Mouse (Mus musculus) neural tube, embryonic 12.5 days (tissue): ENCODE measurements at regions not wholly inside any gene's neighbourhood (a gene's known extent, or its start where the extent isn't known, plus 50 kb on each side); places are given as distances from the start of the nearest gene placed in this dataset.

Experiments used
- ATAC-seq: fragments of 200-750 bp; cut with Nextera tagmentation; 2 replicates; pipeline ENCODE4 v1.8.0; 2017; ENCODE audit warnings: low read depth, mild to moderate bottlenecking, moderate TSS enrichment, moderate library complexity; ENCODE audit not compliant: low FRiP score
- H3K27ac ChIP-seq: fragments of 300-500 bp; sonication (generic); 2 replicates; pipeline ENCODE4 v1.5.1; 2016
- H3K27me3 ChIP-seq: fragments of 300-500 bp; sonication (generic); replicated peaks from 2 replicates; pipeline ENCODE4 v1.6.1; 2016; ENCODE audit warnings: mild to moderate bottlenecking
- H3K36me3 ChIP-seq: fragments of 300-500 bp; sonication (generic); 2 replicates; pipeline ENCODE4 v1.6.1; 2016; ENCODE audit warnings: mild to moderate bottlenecking
- H3K4me1 ChIP-seq: fragments of 300-500 bp; sonication (generic); 2 replicates; pipeline ENCODE4 v1.6.1; 2016
- H3K4me2 ChIP-seq: fragments of 300-500 bp; sonication (generic); replicated peaks from 2 replicates; pipeline ENCODE4 v1.6.1; 2016; ENCODE audit warnings: mild to moderate bottlenecking
- H3K4me3 ChIP-seq: fragments of 300-500 bp; sonication (generic); 2 replicates; pipeline ENCODE4 v1.5.1; 2016
- H3K9ac ChIP-seq: fragments of 300-500 bp; sonication (generic); 2 replicates; pipeline ENCODE4 v1.6.1; 2016; ENCODE audit warnings: mild to moderate bottlenecking
- H3K9me3 ChIP-seq: fragments of 300-500 bp; sonication (generic); 2 replicates; pipeline ENCODE4 v1.6.1; 2016; ENCODE audit warnings: mild to moderate bottlenecking
- WGBS: fragments of 180-500 bp; shearing (Covaris S2); methylation state at CpG from one replicate; pipeline ENCODE4 v1.1.7; 2016; 5-methylcytosine and 5-hydroxymethylcytosine counted together

GRCm38 (mm10) chr1:168861577-168861976 is 429.5 kb upstream of the Pbx1 start:
- Histone ChIP-seq H3K4me2 (no peak overlapping the region), H3K9ac (no peak overlapping the region), H3K27ac (no peak overlapping the region), H3K9me3 (no peaks in the 10 kb centered on the region), H3K27me3 (no peaks in the 10 kb centered on the region), H3K36me3 (no peaks in the 10 kb centered on the region), H3K4me1 (no peaks in the 10 kb centered on the region), H3K4me3 (no peak overlapping the region)
- 78% methylated on average over 3 of the region's 3 CpGs for WGBS
- no peak for ATAC-seq

- no peaks in the 10 kb centered on the region for H3K4me1 ChIP-seq
- no peak overlapping the region for H3K4me2 ChIP-seq
- WGBS: 95% methylated on average over 3 of the region's 3 CpGs
- no peaks in the 10 kb centered on the region for H3K27me3 ChIP-seq
- H3K9me3 ChIP-seq: no peaks in the 10 kb centered on the region
- no peaks in the 10 kb centered on the region for H3K36me3 ChIP-seq
- no peak for ATAC-seq
- H3K9ac ChIP-seq: no peak overlapping the region
- no peak overlapping the region for H3K27ac ChIP-seq
- H3K4me3 ChIP-seq: no peak overlapping the region
Observed at GRCm38 (mm10) chr1:168823184-168823583, 391.1 kb upstream of the Pbx1 start.

GRCm38 (mm10) chr1:168818381-168818780 is 386.3 kb upstream of the Pbx1 start:
- Histone ChIP-seq H3K27me3 (no peaks in the 10 kb centered on the region), H3K4me3 (no peak overlapping the region), H3K36me3 (no peaks in the 10 kb centered on the region), H3K4me2 (no peak overlapping the region), H3K9ac (no peak overlapping the region), H3K9me3 (no peaks in the 10 kb centered on the region), H3K27ac (no peak overlapping the region), H3K4me1 (no peaks in the 10 kb centered on the region)
- WGBS: 77% methylated on average over 5 of the region's 5 CpGs
- no peak for ATAC-seq

- Histone ChIP-seq H3K4me2 (no peak overlapping the region), H3K4me1 (no peaks in the 10 kb centered on the region), H3K27ac (no peak overlapping the region), H3K9me3 (no peaks in the 10 kb centered on the region), H3K27me3 (no peaks in the 10 kb centered on the region), H3K4me3 (no peak overlapping the region), H3K36me3 (no peaks in the 10 kb centered on the region), H3K9ac (no peak overlapping the region)
- WGBS: 71% methylated on average over 3 of the region's 3 CpGs
- ATAC-seq: no peak
Observed at GRCm38 (mm10) chr1:168807084-168807483, 375.0 kb upstream of the Pbx1 start.

GRCm38 (mm10) chr1:168805442-168805841 is 373.4 kb upstream of the Pbx1 start:
- ATAC-seq: no peak
- H3K9me3 ChIP-seq: no peaks in the 10 kb centered on the region
- WGBS: 79% methylated on average over 3 of the region's 3 CpGs
- H3K36me3 ChIP-seq: no peaks in the 10 kb centered on the region
- H3K27ac ChIP-seq: no peak overlapping the region
- no peak overlapping the region for H3K4me2 ChIP-seq
- H3K9ac ChIP-seq: no peak overlapping the region
- no peaks in the 10 kb centered on the region for H3K27me3 ChIP-seq
- H3K4me3 ChIP-seq: no peak overlapping the region
- H3K4me1 ChIP-seq: no peaks in the 10 kb centered on the region

GRCm38 (mm10) chr1:168801046-168801445 is 369.0 kb upstream of the Pbx1 start:
- H3K4me3 ChIP-seq: no peak overlapping the region
- no peaks in the 10 kb centered on the region for H3K27me3 ChIP-seq
- H3K36me3 ChIP-seq: no peaks in the 10 kb centered on the region
- no peak for ATAC-seq
- H3K9ac ChIP-seq: no peak overlapping the region
- 79% methylated on average over 1 of the region's 1 CpGs for WGBS
- H3K4me1 ChIP-seq: no peaks in the 10 kb centered on the region
- H3K4me2 ChIP-seq: no peak overlapping the region
- H3K9me3 ChIP-seq: no peaks in the 10 kb centered on the region
- H3K27ac ChIP-seq: no peak overlapping the region

- Histone ChIP-seq H3K4me2 (no peak overlapping the region), H3K27me3 (no peaks in the 10 kb centered on the region)
- 61% methylated on average over 3 of the region's 3 CpGs for WGBS
Observed at GRCm38 (mm10) chr1:168786731-168787130, 354.7 kb upstream of the Pbx1 start.

GRCm38 (mm10) chr1:168783851-168784250 is 351.8 kb upstream of the Pbx1 start:
- peaks cover 3% of the 10 kb centered on the region; the same call in 1 of the 2 replicates for H3K4me1 ChIP-seq
- no peaks in the 10 kb centered on the region for H3K36me3 ChIP-seq
- no peak overlapping the region for H3K9ac ChIP-seq
- H3K27me3 ChIP-seq: no peaks in the 10 kb centered on the region
- H3K4me2 ChIP-seq: no peak overlapping the region
- no peak overlapping the region for H3K4me3 ChIP-seq
- H3K27ac ChIP-seq: no peak overlapping the region
- no peaks in the 10 kb centered on the region for H3K9me3 ChIP-seq
- no peak for ATAC-seq

More at GRCm38 (mm10) chr1:168786731-168787130, 354.7 kb upstream of the Pbx1 start:
- Histone ChIP-seq H3K9ac (no peak overlapping the region), H3K4me1 (peaks cover 3% of the 10 kb centered on the region; the same call in 1 of the 2 replicates), H3K4me3 (no peak overlapping the region), H3K36me3 (no peaks in the 10 kb centered on the region), H3K27ac (no peak overlapping the region), H3K9me3 (no peaks in the 10 kb centered on the region)
- no peak for ATAC-seq

- Histone ChIP-seq H3K4me1 (peaks cover 6% of the 10 kb centered on the region), H3K27ac (no peak overlapping the region), H3K9me3 (no peaks in the 10 kb centered on the region), H3K27me3 (no peaks in the 10 kb centered on the region), H3K4me2 (no peak overlapping the region), H3K9ac (no peak overlapping the region), H3K4me3 (no peak overlapping the region), H3K36me3 (no peaks in the 10 kb centered on the region)
- 87% methylated on average over 6 of the region's 6 CpGs for WGBS
- no peak for ATAC-seq
Observed at GRCm38 (mm10) chr1:168764368-168764895, 332.4 kb upstream of the Pbx1 start.

- H3K4me2 ChIP-seq: no peak overlapping the region
- 79% methylated on average over 2 of the region's 2 CpGs for WGBS
- H3K4me3 ChIP-seq: no peak overlapping the region
- no peak overlapping the region for H3K27ac ChIP-seq
- H3K9ac ChIP-seq: no peak overlapping the region
- H3K36me3 ChIP-seq: no peaks in the 10 kb centered on the region
- peaks cover 6% of the 10 kb centered on the region for H3K4me1 ChIP-seq
- H3K9me3 ChIP-seq: no peaks in the 10 kb centered on the region
- no peak for ATAC-seq
- H3K27me3 ChIP-seq: no peaks in the 10 kb centered on the region
Observed at GRCm38 (mm10) chr1:168761095-168761494, 329.0 kb upstream of the Pbx1 start.

- H3K27ac ChIP-seq: no peak overlapping the region
- H3K4me2 ChIP-seq: no peak overlapping the region
- no peaks in the 10 kb centered on the region for H3K27me3 ChIP-seq
- H3K9me3 ChIP-seq: no peaks in the 10 kb centered on the region
- 41% methylated on average over 1 of the region's 1 CpGs for WGBS
- H3K4me3 ChIP-seq: no peak overlapping the region
- peak; percentile 82; the same call in 1 of the 2 replicates for ATAC-seq
- H3K9ac ChIP-seq: no peak overlapping the region
- peaks cover 6% of the 10 kb centered on the region for H3K4me1 ChIP-seq
- no peaks in the 10 kb centered on the region for H3K36me3 ChIP-seq
Observed at GRCm38 (mm10) chr1:168760239-168760638, 328.2 kb upstream of the Pbx1 start.

GRCm38 (mm10) chr1:168758835-168759234 is 326.8 kb upstream of the Pbx1 start:
- Histone ChIP-seq H3K4me3 (no peak overlapping the region), H3K4me2 (no peak overlapping the region), H3K9ac (no peak overlapping the region), H3K27ac (no peak overlapping the region), H3K4me1 (peaks cover 6% of the 10 kb centered on the region), H3K36me3 (no peaks in the 10 kb centered on the region), H3K27me3 (no peaks in the 10 kb centered on the region), H3K9me3 (no peaks in the 10 kb centered on the region)
- 76% methylated on average over 2 of the region's 2 CpGs for WGBS
- no peak for ATAC-seq

- Histone ChIP-seq H3K27me3 (no peaks in the 10 kb centered on the region), H3K4me2 (no peak overlapping the region), H3K36me3 (no peaks in the 10 kb centered on the region), H3K4me1 (no peaks in the 10 kb centered on the region), H3K27ac (no peak overlapping the region), H3K9ac (no peak overlapping the region), H3K9me3 (no peaks in the 10 kb centered on the region), H3K4me3 (no peak overlapping the region)
- 58% methylated on average over 7 of the region's 7 CpGs for whole genome bisulfite sequencing
- no peak for ATAC-seq
Observed at GRCm38 (mm10) chr1:168754196-168754595, 322.1 kb upstream of the Pbx1 start.
